Mouse (Mus musculus) induced T-regulatory cell, adult 2 months (primary cell): ENCODE measurements around the gene Kcnma1.

Experiments used
- DNase-seq: peaks from one replicate; pipeline ENCODE4 v3.0.0-alpha.2; 2012; ENCODE audit warnings: low read depth

Gene Kcnma1

GRCm38 (mm10) chr14:23592826-23593447 lies 421.4 kb downstream of the Kcnma1 start:
- DNase-seq: no peak

GRCm38 (mm10) chr14:23589744-23590481 lies 424.4 kb downstream of the Kcnma1 start:
- no peak for DNase-seq

GRCm38 (mm10) chr14:23587451-23587850 lies 426.8 kb downstream of the Kcnma1 start:
- no peak for DNase-seq

GRCm38 (mm10) chr14:23583235-23583634 lies 431.1 kb downstream of the Kcnma1 start:
- peak; percentile 47 for DNase-seq

GRCm38 (mm10) chr14:23581282-23581681 lies 433.0 kb downstream of the Kcnma1 start:
- no peak for DNase-seq

DNA sequence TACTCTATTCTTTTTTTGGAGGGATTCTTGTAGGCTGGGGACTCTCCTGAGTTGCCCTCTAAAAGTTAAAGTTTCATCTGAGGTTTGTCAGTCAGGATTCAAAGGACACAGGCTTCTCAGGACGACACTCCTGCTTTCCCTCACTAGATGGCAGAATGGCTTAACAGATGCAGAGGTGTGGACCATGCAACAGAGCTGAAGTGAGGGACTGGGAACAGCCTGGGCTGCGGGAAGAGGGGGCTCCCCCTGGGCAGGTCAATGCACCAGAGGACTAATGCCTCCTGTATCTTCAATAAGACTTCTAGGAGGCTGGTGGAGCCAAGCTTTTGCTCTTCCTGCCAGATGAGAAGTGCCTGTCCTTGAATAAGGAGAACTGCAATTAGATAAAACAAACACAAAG lies 438.3 kb downstream of the Kcnma1 start:
- no peak for DNase-seq

GRCm38 (mm10) chr14:23574136-23574535 lies 440.2 kb downstream of the Kcnma1 start:
- DNase-seq: no peak

- DNase-seq: no peak
Observed at GRCm38 (mm10) chr14:23573385-23573784, 440.9 kb downstream of the Kcnma1 start.

DNA sequence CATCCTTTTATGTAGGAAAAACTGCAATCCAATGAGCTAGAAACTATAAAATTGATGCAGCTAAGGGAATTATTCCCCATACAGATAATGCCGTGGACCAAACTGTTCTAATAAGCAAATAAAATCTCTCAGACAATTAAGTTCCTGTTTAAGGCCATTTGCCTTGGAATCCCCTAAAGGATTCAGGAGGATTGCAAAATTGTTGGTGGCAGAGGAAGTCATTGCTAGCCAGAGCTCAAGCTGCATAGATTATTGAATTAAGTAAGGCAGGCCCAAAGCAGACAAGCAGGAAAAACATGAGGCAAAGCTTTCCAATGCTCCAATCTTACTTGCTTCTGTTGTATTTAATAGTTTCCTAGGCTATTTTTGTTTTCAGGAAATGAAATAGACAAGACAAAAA lies 441.5 kb downstream of the Kcnma1 start:
- no peak for DNase-seq

DNA sequence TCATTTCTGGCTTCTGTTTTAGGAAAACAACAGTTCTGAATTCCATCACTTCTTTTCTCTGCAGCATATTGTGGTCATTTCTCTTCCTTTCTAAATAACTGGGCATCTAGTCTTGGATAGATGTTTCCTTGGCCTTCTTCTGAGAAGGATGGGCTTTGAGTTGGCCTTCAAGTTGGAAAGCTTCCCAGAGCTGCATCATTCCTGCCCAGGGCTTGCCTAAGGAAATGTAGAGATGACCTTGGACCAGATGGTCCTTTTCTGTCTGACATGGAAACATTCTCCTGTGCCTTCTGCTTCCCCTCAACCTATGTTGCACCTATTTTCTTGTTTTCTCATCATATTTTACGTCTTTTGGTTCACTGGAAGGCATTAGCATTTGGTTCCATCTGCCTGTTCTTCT lies 444.0 kb downstream of the Kcnma1 start:
- no peak for DNase-seq

- no peak for DNase-seq
Observed at GRCm38 (mm10) chr14:23565931-23566330, 448.4 kb downstream of the Kcnma1 start.

GRCm38 (mm10) chr14:23564474-23564873 lies 449.8 kb downstream of the Kcnma1 start:
- no peak for DNase-seq

- no peak for DNase-seq
Observed at GRCm38 (mm10) chr14:23563180-23563579, 451.1 kb downstream of the Kcnma1 start.

DNA sequence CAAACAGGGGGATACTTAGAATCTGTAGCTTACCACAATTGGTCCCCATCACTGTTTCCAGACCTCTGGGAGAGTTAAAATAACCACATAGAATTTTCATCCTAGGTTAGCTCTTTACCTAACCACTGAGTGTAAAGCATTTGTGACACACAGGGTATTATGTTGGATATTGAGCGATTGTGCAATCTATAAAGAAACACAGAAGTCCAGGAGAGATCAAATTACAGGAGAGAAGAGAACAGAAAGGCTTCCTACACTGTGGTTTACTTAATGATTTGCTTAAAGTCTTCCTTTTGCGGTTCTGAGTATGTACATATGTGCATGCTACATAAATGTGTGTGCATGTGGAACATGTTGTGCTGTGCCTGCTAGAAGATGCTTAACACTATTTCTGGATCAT lies 458.6 kb downstream of the Kcnma1 start:
- DNase-seq: no peak

DNA sequence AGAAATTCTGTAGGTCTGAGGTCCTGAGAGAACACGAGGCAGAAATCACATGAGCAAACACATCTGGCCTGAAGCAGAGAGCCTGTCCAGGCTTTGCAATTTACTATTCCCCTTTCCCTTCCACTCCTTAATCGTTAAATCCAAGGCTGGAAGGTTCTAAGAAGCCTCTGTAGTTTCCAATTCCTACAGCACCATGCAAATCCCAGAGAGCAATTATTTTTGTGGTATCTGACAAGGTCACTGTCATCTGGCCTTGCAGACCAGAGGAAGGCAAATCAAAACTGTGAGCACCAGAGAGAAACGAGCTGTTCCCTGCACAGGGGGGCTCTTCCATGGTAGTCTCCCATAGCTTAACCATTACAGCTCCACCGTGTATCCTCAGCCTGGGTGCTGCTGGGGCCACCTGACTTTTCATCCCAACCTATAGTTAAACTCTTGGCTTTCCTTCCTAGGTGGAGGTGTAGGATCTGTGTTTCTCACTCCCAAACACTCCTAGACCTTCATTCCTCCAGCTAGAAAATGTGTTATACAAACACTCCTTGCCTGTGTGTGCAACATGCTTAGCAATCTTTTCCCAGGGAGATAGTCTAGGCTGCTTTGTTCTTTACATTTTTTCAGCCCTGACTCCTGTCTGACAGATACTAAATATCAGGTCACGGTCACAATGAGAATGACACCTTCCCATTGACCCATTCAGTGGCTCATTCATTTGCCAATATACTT lies 461.9 kb downstream of the Kcnma1 start:
- no peak for DNase-seq

DNA sequence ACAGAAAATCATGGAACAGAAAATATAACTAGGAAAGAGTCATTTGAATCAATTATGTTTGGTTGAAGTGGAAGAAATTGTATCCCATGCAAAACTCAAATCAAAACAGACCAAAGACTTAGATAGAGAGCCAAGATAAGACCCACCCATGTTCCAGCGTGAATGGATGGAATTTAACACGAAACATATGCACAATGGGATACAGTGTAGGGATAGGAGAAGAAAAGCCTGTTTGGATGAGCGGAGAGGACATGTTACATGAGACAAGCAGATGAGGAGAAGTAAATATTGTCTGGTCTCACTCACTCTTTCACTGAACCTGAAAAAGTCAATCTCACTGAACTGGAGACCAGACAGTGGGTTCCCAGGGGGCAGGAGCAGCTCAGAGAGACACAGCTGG lies 463.8 kb downstream of the Kcnma1 start:
- no peak for DNase-seq

DNA sequence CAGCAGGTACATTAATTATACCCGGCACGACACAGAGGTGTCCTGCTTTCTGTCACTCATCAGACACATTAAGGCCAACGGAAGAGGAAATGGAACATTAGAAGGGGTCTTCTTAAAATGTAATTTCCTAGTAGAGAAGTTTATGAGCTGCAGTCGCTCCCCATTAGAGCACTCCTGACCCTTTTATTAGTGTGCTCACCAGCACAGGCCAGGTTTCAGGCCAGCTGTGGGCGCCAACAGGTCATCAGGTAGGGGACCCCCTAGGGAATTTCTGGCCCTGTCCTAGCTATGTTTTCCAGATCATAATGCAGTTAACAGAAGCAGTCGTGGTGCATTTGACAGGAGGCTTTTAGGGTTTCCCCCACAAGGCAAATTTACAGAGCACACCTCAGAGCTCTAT lies 472.2 kb downstream of the Kcnma1 start:
- DNase-seq: no peak

GRCm38 (mm10) chr14:23539621-23540020 lies 474.7 kb downstream of the Kcnma1 start:
- DNase-seq: no peak

GRCm38 (mm10) chr14:23533346-23533745 lies 480.9 kb downstream of the Kcnma1 start:
- no peak for DNase-seq

GRCm38 (mm10) chr14:23531735-23532525 lies 482.4 kb downstream of the Kcnma1 start:
- no peak for DNase-seq

GRCm38 (mm10) chr14:23529720-23530119 lies 484.6 kb downstream of the Kcnma1 start:
- DNase-seq: peak; percentile 51

DNA sequence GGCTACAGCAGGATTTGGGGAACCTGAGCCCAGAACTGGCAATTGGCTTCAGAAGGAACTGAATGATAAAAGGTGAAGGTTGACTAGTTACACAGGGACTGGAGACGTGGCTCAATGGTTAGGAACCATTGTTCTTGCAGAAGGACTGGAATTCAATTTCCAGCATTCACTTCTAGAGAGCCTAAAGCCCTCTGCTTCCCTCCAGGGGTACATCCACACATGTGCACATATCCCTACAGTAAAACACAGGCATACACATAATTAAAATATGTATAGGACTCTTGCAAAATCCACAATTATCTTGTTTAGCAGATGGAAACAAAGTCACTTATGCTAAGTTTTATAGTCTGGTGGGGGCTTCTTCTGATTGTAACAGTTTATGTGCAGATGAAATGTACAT lies 485.1 kb downstream of the Kcnma1 start:
- DNase-seq: no peak
